Mouse (Mus musculus) megakaryocyte-erythroid progenitor cell, adult 5-6 weeks (primary cell): ENCODE data around the gene Thap3. TPM values are rescaled to one million over a fixed set of nuclear protein-coding genes. Genes with fewer than 3 reads are reported as not detected.
A peak's percentile ranks its signal among the peaks of the same experiment; 100 is the strongest.

Source experiments
- ATAC-seq: replicated peaks from 2 replicates; pipeline ENCODE4 v1.8.0; 2016; ENCODE audit warnings: mild to moderate bottlenecking, inconsistent platforms; ENCODE audit not compliant: severe bottlenecking, poor library complexity, low FRiP score, low TSS enrichment
- total RNA-seq, 2 experiments: library from RNA; stranded (forward) in 1 of 2; stranded (reverse) in 1 of 2; fragments of 200-1000, 215-1000 nt in 1 of 2; fragments of >200 nt in 1 of 2; fragmentation: Nextera tagmentation in 1 of 2; gene quantifications; 2 replicates each; pipeline ENCODE4 v1.2.3; 2014 to 2017

The Thap3 gene
- total RNA-seq, 2 experiments from 2014 or later, result 1.4 to 2.1 TPM

DNA sequence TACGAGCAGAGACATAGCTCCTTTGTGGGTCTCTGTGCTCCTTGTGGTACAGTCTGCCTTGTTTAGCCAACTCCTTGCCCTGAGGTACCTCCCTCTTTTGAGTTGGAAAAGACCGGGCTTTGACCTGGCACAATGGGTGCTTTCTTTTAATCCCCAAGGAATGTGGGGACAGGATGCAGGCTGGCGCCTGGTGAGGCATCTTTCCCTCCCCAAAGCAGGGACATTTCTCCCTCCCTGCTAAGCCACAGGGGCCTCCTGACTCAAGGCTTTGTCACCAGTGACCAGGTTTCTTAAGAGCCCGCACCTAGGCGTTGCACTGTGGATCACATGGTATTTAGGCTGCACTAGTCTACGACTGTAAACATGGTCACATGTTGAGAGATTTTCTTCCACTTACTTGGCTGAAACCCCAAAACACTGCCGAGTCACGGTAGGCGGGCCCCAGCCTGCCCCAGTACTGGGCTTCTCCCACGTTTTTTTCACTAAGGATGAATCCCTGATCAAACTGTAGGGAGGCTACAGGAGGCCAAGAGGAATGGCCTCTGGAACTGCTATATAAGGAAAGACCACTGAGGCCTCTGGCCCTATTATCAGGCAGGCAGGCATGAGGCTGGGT lies 21.4 kb upstream of the Thap3 start:
- ATAC-seq, result peak; percentile 54

DNA sequence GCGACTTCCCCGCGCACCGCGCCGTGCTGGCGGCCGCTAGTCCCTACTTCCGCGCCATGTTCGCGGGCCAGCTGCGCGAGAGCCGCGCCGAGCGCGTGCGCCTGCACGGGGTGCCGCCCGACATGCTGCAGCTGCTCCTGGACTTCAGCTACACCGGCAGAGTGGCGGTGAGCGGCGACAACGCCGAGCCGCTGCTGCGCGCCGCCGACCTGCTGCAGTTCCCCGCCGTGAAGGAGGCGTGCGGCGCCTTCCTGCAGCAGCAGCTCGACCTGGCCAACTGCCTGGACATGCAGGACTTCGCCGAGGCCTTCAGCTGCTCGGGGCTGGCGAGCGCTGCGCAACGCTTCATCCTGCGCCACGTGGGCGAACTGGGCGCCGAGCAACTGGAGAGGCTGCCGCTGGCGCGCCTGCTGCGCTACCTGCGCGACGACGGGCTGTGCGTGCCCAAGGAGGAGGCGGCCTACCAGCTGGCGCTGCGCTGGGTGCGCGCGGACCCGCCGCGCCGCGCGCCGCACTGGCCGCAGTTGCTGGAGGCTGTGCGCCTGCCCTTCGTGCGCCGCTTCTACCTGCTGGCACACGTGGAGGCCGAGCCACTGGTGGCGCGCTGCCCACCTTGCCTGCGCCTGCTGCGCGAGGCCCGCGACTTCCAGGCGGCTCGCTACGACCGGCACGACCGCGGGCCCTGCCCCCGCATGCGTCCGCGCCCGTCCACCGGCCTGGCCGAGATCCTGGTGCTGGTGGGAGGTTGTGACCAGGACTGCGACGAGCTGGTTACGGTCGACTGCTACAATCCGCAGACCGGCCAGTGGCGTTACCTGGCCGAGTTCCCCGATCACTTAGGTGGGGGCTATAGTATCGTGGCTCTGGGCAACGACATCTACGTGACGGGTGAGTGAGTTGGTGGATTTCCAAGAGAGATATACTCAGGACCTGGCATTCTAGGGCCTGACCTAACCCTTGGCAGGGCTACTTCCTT lies 20.6 kb upstream of the Thap3 start:
- ATAC-seq, result no peak

DNA sequence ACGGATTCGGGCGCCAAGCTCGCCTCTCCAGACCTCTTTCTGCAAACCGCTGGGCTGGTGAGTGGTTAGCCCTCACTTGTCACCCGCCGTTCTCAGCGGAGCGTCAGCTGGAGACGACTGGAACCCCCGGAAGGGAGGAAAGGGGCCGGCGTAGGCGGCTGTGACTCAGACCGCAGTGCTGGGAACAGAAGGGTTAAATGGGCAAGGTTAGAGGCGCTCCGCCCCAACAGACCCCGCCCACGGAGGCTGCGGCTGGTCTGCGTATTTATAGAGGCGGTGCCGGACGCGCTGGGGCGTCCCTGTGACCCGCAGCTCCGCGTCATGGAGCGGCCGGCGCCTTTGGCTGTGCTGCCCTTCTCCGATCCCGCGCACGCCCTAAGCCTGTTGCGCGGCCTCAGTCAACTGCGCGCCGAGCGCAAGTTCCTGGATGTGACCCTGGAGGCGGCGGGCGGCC lies 19.9 kb upstream of the Thap3 start, which contains the start of gene Klhl21:
Gene Klhl21 (plus strand): TSS at position 182 of the 454 bp plus-strand sequence.
- peak; percentile 75 for ATAC-seq

DNA sequence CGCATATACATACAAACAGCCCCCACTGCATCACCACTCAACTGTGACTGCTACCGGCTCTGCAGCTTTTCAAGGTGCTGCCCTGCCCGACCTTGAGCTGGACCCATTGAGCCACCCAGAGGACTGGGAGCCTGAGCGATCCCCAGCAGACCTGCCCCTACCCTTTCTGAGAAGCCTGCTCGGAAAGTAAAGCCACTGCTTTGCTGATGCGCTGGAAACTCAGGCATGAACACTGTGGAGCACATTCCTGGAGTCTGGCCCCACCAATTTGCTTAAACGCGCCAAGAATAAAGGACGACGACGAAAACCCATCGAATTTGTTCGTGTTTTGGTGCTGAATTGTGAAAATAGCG lies 19.3 kb upstream of the Thap3 start:
- no peak for ATAC-seq

DNA sequence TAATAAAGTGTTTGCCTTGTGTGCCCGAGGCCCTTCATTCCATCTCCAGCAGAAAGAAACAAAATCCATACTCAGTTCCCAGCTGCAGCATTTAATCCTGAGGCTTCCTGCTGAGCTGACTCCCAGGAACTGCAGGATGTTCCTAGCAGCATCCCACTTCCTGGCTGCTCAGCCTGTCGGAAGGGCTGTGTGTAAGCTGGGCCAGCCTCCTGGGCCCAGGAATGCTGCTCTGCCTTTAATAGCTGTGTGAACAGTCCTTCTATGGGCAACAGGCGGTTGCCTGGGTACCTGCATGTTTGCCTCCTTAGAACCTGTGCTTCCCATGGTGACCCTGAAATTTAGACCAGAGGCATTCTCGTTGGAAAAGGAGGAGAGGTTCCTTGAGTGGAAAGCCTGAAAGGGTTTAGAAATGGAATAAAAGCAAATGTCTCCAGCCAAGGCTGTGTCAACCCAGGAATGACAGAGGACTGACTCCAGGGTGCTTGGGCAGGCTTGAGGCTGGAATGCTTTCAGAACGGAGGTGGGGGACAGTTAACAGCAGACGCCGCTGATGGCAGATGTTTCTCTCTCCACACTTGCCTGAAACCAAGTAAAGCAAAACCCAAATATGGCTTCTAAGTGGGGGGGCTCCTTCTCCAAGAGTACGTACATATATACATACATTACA lies 18.8 kb upstream of the Thap3 start:
- ATAC-seq, result no peak

DNA sequence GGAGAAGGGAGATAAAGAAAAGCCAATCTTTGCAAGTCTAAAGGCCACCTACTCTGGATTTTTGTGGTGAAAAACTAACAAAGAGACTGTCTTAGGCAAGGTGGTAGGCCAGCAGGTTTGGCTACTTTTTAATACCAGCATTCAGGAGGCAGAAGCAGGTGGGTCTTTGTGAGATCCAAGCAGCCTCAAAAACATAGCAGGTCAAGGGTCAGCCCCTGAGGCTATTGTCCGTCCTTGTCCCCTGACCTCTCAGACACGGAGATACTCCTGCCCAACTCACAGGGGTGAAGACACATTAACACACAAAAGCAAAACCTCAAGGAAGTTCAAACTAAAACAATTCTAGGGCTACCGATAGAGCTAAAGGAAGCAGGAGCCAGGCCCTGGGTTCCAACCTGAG lies 18.0 kb upstream of the Thap3 start:
- no peak for ATAC-seq

DNA sequence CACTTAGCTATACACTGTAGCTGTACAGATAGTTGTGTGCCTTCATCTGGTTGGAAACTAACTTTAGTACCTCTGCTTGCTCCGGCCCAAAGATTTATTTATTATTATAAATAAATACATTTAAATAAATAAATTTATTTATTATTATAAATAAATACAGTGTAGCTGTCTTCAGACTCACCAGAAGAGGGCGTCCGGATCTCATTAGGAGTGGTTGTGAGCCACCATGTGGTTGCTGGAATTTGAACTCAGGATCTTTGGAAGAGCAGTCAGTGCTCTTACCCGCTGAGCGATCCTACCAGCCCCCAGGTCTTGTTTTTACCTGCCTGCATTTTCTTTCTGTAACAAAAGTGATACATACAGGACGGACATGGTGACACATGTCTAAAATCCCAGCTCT lies 17.3 kb upstream of the Thap3 start:
- ATAC-seq, result no peak

DNA sequence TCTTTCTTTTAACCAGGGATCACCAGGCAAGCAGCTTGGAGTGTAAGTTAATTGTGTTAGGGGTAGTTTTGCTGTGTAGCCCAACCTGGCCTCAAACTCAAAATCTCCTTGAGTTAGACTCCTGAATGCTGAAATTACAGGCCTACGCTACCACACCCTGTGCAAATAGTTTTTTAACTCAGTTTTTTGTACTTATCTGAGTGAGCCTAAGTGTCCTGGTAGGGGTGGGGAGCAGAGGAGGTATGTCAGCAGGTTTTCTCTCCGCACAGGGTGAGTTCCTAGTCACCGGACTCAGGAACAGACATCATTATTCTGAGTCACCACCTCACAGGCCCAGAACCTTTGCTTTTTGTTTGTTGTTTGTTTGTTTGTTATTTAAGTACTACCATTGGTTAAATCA lies 13.3 kb upstream of the Thap3 start:
- ATAC-seq, result no peak

DNA sequence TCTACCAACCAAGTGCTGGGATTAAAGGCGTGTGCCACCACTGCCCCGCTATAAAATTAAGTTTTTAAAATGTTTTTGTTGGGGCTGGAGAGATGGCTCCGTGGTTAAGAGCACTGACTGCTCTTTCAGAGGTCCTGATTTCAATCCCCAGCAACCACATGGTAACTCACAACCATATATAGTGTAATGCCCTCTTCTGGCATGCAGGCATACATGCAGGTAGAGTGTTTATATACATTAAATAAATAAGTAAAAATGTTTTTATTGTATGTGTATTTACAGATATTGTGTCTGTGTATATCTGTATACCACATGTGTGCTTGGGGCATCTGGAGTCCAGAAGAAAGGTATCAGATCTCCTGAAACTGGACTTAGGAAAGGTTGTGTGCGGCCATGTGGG lies 12.5 kb upstream of the Thap3 start:
- no peak for ATAC-seq

DNA sequence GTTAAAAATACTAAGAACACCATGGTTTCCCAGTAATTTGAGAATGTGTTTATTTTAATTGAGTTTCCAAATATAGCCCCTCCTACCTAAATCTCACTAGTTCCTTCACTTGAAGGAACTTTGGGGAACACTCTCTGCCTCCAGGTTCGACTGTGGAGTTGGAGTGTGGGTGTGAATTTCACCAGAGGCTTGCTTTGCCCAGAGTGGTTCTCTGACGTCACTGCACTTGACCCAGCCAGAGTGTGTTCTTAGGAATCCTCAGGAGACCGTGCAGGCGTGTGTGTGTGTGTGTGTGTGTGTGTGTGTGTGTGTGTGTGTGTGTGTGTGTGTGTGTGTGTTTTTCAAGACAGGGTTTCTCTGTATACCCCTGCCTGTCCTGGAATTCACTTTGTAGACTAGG lies 12.1 kb upstream of the Thap3 start:
- ATAC-seq, result no peak

DNA sequence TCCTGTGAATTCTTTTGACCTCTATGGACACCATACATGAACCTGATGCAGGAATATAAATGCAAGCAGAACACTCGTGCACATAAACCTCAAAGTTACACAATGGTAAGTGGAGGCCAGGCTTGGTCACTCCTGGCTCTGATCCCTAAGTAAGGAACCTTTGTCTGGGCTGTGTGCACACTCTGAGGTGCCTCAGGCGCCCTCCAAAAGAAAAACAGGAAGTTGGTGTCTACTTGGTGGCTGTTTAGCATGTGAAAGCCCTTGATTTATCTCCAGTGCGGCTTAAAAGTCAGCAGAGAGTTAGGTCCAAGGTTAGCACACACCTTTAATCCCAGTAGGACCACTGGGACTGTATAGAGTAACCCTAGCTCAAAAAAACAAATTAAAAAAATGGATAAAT lies 10.7 kb upstream of the Thap3 start:
- no peak for ATAC-seq

DNA sequence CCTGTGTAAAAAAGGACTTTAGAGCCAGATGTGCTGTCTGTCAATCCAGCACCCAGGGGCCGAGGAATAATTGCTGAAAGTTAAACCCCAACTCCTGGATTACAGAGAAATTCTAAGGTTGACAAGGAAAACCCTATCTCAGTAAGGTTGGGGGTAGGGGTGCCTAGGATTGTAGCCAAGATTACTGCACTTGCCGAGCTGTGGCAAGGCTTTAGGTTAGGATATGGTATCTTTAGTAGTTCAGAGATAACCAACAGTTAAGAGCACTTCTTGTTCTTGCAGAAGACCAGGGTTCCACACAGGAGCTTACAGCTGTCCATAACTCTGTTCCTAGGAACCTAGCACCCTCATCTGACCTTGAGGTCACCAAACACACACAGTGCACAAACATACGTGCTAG lies 8.9 kb upstream of the Thap3 start:
- no peak for ATAC-seq

DNA sequence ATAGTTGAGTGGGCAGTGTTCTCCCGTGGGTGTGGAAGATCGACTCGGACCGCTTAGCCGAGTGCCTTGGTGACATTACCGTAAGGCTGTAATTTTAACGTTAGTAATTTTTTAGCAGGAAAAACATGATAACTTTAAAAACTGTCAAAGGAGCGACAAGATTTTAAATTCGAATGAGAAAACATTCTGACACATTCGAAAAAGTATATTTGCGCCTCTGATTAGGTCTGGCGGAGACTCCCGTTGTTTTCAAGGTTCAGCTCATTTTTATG lies 8.1 kb upstream of the Thap3 start:
- no peak for ATAC-seq

DNA sequence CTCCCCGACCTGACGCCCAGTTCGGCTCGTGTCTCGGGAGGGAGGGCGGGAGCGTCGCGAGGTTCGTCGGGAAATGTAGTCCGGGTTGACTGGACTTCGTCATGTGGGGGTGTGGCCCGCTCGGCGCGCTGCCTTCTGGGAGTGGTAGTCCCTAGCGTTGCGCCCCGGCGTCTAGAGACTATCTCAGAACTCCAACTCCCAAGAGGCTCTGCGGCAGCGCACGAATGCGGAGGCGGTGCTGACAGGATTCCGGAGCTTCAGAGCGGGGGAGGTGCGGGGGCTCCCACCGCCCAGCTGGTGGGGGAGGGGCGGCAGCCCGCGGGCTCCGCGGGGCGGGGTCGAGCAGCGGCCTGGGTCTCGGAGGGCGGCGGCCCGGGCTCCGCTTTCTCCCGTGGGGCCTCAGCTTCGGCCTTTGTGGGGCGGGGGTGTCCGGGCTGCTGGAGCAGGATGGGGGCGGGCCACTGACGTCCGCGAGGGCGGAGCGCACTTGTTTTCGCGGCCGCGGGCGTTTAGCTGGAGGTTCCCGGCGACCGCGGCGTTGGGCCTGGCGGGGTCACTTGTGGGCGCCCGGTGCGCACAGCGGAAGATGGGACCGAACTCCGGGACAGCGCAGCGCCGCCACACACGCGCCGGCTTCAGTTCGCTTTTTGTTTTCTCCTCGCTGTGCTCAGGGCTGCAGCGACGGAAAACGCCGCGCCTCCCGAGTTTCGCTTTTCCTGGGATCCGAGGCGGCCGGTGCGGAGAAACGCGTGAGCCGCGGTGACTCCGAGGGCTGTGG lies 7.6 kb upstream of the Thap3 start, which contains the start of gene Phf13:
Gene Phf13 (minus strand): TSS at position 86 of the 778 bp plus-strand sequence.
- ATAC-seq, result peak; percentile 88

DNA sequence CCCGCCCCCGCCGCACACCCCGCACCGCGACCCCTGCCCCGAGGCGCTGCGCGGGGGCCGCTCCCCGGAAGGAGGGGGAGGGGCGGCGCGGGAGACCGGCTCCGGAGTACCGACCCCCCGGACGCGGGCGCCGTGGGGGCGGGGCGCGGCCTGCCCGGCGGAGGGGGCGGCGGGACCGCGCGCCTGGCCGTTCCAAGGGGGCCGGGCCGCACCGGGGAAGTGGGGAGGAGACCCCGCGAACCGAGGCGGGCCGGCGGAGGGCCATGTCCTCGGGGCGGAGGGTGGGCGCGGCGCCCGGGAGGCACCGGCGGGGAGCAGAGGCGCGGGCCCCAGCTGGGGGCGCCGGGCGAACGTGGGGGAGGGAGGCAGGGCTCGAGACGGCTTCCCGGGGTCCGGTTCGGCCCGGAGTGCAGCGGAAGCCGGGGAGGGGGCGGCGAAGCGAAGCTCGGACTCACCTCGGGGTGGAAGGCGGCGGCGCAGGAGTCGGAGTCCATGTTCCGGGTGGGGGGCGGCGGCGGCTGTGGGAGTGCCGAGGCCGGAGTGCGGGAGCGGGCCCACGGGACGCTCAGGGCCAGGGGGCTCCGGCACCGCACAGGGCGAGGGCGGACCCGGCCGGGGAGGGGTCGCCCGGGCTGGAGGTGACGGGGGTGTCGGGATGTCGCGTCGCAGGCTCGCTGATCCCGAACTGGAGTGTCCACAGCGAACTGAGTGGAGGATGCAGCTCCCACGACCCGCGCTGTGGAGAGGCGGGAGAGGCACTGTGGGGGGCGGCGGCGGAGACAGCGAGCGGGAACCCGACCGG lies 6.8 kb upstream of the Thap3 start:
- no peak for ATAC-seq

DNA sequence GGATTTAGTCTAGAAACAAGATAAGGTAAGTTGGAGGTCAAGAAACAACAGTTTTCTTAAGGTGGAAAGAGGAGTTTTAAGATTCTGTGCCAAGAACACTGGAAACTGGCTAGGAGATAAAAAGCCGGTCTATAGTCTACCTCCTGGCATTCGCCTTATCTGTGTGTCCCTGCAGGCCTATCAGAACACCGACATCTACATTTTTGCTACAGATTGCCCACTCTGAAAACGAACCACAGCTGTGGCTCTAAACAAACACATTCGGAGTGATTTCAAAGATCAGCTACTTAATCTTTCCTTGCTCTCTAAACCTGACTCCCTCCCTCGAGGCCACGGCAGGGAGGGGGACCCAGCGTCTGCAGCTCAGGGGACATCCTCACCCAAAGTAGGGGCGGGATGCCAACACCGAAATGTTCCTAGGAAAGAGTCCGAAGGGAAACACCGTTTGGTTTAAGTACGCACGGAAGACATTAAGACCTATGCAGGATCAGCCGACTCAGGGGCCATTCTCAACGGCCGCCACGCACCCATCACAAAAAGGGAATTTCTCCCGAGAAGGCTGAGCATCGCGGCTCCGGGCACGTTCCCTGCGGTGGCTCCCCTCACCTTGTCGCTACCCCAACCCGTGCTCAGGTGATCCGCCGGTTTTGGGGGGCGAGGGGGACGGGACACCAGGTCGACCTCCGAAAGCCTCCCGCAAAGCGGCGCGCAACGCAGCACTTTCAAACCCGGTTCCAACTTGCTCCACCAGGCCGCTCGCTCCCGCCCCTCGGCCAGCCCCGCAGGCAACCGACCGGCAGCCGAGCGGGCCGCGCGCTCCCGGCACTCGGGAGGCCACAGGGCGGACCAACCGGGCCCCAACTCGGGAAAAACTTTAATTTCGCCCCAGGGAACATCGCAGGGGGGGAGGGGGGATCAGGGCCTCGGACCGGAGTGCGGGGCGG lies 5.7 kb upstream of the Thap3 start:
- peak; percentile 67 for ATAC-seq

DNA sequence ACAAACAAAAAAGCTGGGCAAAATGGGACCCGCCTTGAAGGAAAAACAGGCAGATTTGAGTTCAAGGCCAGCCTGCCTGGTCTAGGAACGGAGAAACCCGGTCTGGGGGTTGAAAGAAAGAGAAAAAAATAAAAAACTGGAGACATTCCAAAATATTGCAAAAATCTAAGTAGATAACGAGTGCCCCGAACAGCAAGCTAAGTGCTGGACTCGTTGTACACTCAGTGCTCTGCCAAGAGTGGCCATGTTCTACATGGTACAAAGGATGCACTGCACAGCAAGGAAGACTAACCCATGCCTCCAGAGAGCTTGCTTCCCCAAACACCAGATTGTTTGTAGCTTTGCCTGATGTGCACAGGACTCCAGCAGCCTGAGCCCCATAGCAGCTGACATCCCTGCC lies 4.2 kb upstream of the Thap3 start:
- no peak for ATAC-seq

DNA sequence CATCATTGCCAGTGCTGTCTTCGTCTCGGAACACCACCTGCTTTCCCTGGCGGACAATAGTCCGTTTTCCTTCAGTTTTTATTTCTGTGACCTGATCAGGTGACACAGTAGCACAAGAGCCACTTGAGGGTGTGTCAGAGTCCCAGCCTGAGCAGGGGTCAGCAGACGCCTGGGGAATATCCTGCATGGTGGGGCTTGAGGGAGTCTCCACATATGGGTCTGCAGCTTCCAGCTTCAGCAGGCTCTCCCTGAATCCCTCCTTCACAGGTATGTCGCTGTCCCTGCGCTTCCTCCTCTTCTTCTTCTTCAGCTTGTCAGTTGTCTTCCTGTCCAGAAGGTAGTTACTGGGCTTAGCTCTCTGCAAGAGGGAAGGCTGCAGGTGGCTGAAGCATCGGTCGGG lies 3.3 kb upstream of the Thap3 start:
- ATAC-seq, result no peak
